Mouse (Mus musculus): ENCODE data around the gene Rnase11. TPM values are rescaled to one million over a fixed set of nuclear protein-coding genes. Genes with fewer than 3 reads are reported as not detected.

Rnase11 gene
- polyA plus RNA-seq, 1 experiment from 2014 or later = not detected

- Histone ChIP-seq H3K4me2 (replicated peaks) (peak overlapping the region; percentile 73), H3K36me3 (no peaks in the 10 kb centered on the region), H3K27me3 (0 out of 2 replicates have a peak, but pooled peaks cover 3% of the 10 kb centered on the region), H3K9ac (replicated peaks) (peak overlapping the region; percentile 60), H3K4me1 (replicated peaks) (peaks cover 16% of the 10 kb centered on the region), H3K27ac (peak overlapping the region; percentile 71), H3K4me3 (replicated peaks) (peak overlapping the region; percentile 52), H3K9me3 (no peaks in the 10 kb centered on the region)
- ATAC-seq = no peak; the same call in none of the 2 replicates
- WGBS = under 1% methylated on average over 15 of the region's 15 CpGs
Observed at GRCm38 (mm10) chr14:51089674-51090076, 39.7 kb upstream of the Rnase11 start.

GRCm38 (mm10) chr14:51088970-51089673, 39.2 kb upstream of the Rnase11 start:
- WGBS = under 1% methylated on average over 34 of the region's 34 CpGs
- Histone ChIP-seq H3K36me3 (no peaks in the 10 kb centered on the region), H3K4me3 (replicated peaks) (peak overlapping the region; percentile 52), H3K4me2 (replicated peaks) (peak overlapping the region; percentile 73), H3K4me1 (replicated peaks) (peaks cover 16% of the 10 kb centered on the region), H3K27ac (peak overlapping the region; percentile 71), H3K9ac (replicated peaks) (peak overlapping the region; percentile 60), H3K27me3 (peaks cover 8% of the 10 kb centered on the region), H3K9me3 (no peaks in the 10 kb centered on the region)
- ATAC-seq = peak; percentile 94

DNA sequence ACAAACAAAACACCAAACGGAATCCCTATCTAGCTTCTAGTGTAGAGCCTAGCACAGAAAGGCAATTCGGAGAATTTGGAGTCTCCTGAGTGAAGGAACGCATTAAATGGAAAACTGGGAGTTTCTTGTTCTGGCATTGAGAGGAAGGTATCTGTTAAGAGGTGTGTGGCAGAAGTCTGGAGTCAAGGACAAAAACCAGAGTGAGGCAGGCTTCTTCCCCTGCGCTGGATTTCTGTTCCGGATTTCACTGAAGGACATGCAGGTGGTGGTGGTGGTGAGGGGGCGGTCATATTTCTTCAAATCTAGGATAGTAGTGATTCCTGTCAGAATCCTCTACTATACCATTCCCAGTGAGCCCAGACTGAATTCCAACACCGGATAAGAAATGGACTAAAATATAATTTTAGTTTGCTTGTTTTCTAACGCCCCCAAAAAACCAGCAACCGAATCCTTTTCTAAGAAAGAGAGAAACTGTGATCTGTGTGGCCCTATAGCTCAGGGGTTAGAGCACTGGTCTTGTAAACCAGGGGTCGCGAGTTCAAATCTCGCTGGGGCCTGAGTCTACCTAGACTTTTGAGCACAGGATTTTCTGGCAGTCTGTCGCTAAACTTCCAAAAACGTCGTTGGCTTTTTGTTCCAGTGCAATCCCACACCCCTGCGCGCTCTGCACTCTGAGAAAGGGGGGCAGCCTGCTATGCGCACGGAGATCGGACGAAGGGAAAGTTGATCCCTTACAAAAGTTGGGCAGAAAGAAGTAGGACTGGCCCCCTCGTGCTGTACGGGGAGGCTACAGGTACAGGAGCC, 38.4 kb upstream of the Rnase11 start:
- peak overlapping the region; percentile 52 for H3K4me3 ChIP-seq (replicated peaks)
- under 1% methylated on average over 23 of the region's 23 CpGs for WGBS
- peaks cover 21% of the 10 kb centered on the region for H3K4me1 ChIP-seq (replicated peaks)
- H3K27ac ChIP-seq = peak overlapping the region; percentile 22; the same call in 1 of the 2 replicates
- peak overlapping the region; percentile 60 for H3K9ac ChIP-seq (replicated peaks)
- H3K9me3 ChIP-seq = no peaks in the 10 kb centered on the region
- no peaks in the 10 kb centered on the region for H3K36me3 ChIP-seq
- H3K4me2 ChIP-seq (replicated peaks) = peak overlapping the region; percentile 73
- ATAC-seq = peak; percentile 46
- H3K27me3 ChIP-seq = peaks cover 16% of the 10 kb centered on the region

- no peak for ATAC-seq
- Histone ChIP-seq H3K36me3 (no peaks in the 10 kb centered on the region), H3K9ac (replicated peaks) (no peak overlapping the region), H3K4me2 (replicated peaks) (peak overlapping the region; percentile 73), H3K27me3 (peaks cover 21% of the 10 kb centered on the region), H3K4me3 (replicated peaks) (peak overlapping the region; percentile 52), H3K9me3 (no peaks in the 10 kb centered on the region), H3K4me1 (replicated peaks) (peaks cover 26% of the 10 kb centered on the region), H3K27ac (no peak overlapping the region)
- WGBS = 12% methylated on average over 9 of the region's 9 CpGs
Observed at GRCm38 (mm10) chr14:51087762-51088161, 37.8 kb upstream of the Rnase11 start.

- Histone ChIP-seq H3K27me3 (peaks cover 21% of the 10 kb centered on the region), H3K4me2 (replicated peaks) (no peak overlapping the region), H3K4me3 (replicated peaks) (no peak overlapping the region), H3K9ac (replicated peaks) (no peak overlapping the region), H3K9me3 (no peaks in the 10 kb centered on the region), H3K27ac (no peak overlapping the region), H3K36me3 (no peaks in the 10 kb centered on the region), H3K4me1 (replicated peaks) (peaks cover 23% of the 10 kb centered on the region)
- no peak for ATAC-seq
- WGBS = 83% methylated on average over 4 of the region's 4 CpGs
Observed at GRCm38 (mm10) chr14:51085911-51086310, 35.9 kb upstream of the Rnase11 start.

GRCm38 (mm10) chr14:51085086-51085485, 35.1 kb upstream of the Rnase11 start:
- no peak overlapping the region for H3K9ac ChIP-seq (replicated peaks)
- H3K4me3 ChIP-seq (replicated peaks) = no peak overlapping the region
- H3K27ac ChIP-seq = no peak overlapping the region
- H3K27me3 ChIP-seq = peaks cover 25% of the 10 kb centered on the region
- no peak for ATAC-seq
- peaks cover 20% of the 10 kb centered on the region for H3K4me1 ChIP-seq (replicated peaks)
- no peaks in the 10 kb centered on the region for H3K9me3 ChIP-seq
- H3K36me3 ChIP-seq = no peaks in the 10 kb centered on the region
- WGBS = 80% methylated on average over 2 of the region's 2 CpGs
- no peak overlapping the region for H3K4me2 ChIP-seq (replicated peaks)

- H3K27ac ChIP-seq = no peak overlapping the region
Observed at GRCm38 (mm10) chr14:51083805-51084204, 33.8 kb upstream of the Rnase11 start.

GRCm38 (mm10) chr14:51082599-51083581, 32.9 kb upstream of the Rnase11 start:
- H3K36me3 ChIP-seq = no peaks in the 10 kb centered on the region
- H3K27me3 ChIP-seq = peaks cover 26% of the 10 kb centered on the region
- H3K4me3 ChIP-seq (replicated peaks) = peak overlapping the region; percentile 51
- H3K4me1 ChIP-seq (replicated peaks) = peaks cover 11% of the 10 kb centered on the region
- peak; percentile 86 for ATAC-seq
- H3K4me2 ChIP-seq (replicated peaks) = peak overlapping the region; percentile 76
- 2% methylated on average over 40 of the region's 40 CpGs for WGBS
- H3K27ac ChIP-seq = no peak overlapping the region
- no peaks in the 10 kb centered on the region for H3K9me3 ChIP-seq
- peak overlapping the region; percentile 60 for H3K9ac ChIP-seq (replicated peaks)

More at GRCm38 (mm10) chr14:51083805-51084204, 33.8 kb upstream of the Rnase11 start:
- H3K9me3 ChIP-seq = no peaks in the 10 kb centered on the region
- H3K4me2 ChIP-seq (replicated peaks) = peak overlapping the region; percentile 76
- peak overlapping the region; percentile 51 for H3K4me3 ChIP-seq (replicated peaks)
- H3K4me1 ChIP-seq (replicated peaks) = peaks cover 18% of the 10 kb centered on the region
- ATAC-seq = no peak
- H3K36me3 ChIP-seq = no peaks in the 10 kb centered on the region
- peak overlapping the region; percentile 60; the same call in 1 of the 2 replicates for H3K9ac ChIP-seq (replicated peaks)
- 13% methylated on average over 7 of the region's 7 CpGs for WGBS
- H3K27me3 ChIP-seq = peaks cover 26% of the 10 kb centered on the region

GRCm38 (mm10) chr14:51081035-51081434, 31.1 kb upstream of the Rnase11 start:
- no peak overlapping the region for H3K4me2 ChIP-seq (replicated peaks)
- WGBS = 98% methylated on average over 2 of the region's 2 CpGs
- no peaks in the 10 kb centered on the region for H3K36me3 ChIP-seq
- no peaks in the 10 kb centered on the region for H3K9me3 ChIP-seq
- H3K4me3 ChIP-seq (replicated peaks) = no peak overlapping the region
- no peak overlapping the region for H3K27ac ChIP-seq
- peaks cover 26% of the 10 kb centered on the region for H3K27me3 ChIP-seq
- no peak overlapping the region for H3K9ac ChIP-seq (replicated peaks)
- no peak for ATAC-seq
- peaks cover 11% of the 10 kb centered on the region for H3K4me1 ChIP-seq (replicated peaks)

GRCm38 (mm10) chr14:51079180-51079579, 29.2 kb upstream of the Rnase11 start:
- 85% methylated on average over 1 of the region's 1 CpGs for WGBS
- Histone ChIP-seq H3K36me3 (no peaks in the 10 kb centered on the region), H3K27ac (no peak overlapping the region), H3K27me3 (peaks cover 18% of the 10 kb centered on the region), H3K9ac (replicated peaks) (no peak overlapping the region), H3K9me3 (no peaks in the 10 kb centered on the region), H3K4me1 (replicated peaks) (peaks cover 11% of the 10 kb centered on the region), H3K4me3 (replicated peaks) (no peak overlapping the region), H3K4me2 (replicated peaks) (no peak overlapping the region)
- no peak for ATAC-seq

DNA sequence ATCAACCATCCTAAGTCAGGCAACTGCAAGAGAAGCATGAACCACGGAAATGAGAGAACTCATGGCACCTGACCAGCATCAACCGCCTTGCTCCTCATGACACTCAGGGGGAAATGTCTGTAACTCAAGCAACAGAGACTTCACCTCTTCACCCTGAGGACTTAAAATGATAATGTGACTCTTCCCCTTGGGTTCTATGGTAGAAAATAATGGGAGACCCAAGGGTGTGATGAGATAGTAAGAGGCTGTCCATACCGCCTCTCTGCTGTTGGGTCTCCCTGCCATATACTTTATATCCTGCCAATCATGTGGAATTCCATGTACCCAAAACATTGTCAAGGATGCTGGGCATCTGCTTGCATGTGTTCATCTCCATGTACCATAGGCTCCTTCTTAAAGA, 24.4 kb upstream of the Rnase11 start, which contains the start of gene Olfr750:
Olfr750 (minus strand) TSS at position 101 of the 400 bp plus-strand sequence.
- H3K4me2 ChIP-seq (replicated peaks) = no peak within 1 kb of the TSS
- no peak for ATAC-seq
- no peak within 1 kb of the TSS for H3K9ac ChIP-seq (replicated peaks)
- no peaks in the 10 kb centered on the region for H3K27me3 ChIP-seq
- no peak within 1 kb of the TSS for H3K27ac ChIP-seq
- no peaks in the 10 kb centered on the region for H3K36me3 ChIP-seq
- no peaks in the 10 kb centered on the region for H3K9me3 ChIP-seq
- no peak within 1 kb of the TSS for H3K4me3 ChIP-seq (replicated peaks)
- 82% methylated on average over 3 of the region's 3 CpGs for WGBS
- no peaks in the 10 kb centered on the region for H3K4me1 ChIP-seq (replicated peaks)
